Mouse (Mus musculus): ENCODE data around the gene 1700025G04Rik.
"Not testable (repeated sequence)": the region's sequence is repeated elsewhere in the genome, so short reads cannot be mapped to it uniquely, and the experiment has no call there.

Gene 1700025G04Rik

DNA sequence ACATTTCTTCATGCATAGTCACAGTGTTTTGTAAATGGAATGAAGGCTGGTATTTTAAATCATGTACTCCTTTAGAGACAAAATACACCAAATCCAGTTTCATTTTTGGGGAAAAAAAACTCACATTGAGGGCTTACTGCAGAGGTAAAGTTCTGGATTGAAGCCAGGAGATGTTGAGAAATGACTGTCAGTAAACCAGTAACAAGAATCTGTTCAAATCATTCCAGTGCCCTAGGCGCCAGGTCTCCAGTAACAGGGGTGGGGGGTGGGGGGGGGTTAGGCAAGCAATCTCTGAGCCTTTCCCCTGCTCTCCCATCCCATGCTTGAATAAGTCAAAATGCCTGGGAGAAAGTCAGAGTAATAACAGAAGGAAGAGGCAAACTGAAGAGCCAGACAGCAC is 234.4 kb downstream of the 1700025G04Rik start:
- DNase-seq (ENCODE audit: low read depth, low spot score), result no peak

DNA sequence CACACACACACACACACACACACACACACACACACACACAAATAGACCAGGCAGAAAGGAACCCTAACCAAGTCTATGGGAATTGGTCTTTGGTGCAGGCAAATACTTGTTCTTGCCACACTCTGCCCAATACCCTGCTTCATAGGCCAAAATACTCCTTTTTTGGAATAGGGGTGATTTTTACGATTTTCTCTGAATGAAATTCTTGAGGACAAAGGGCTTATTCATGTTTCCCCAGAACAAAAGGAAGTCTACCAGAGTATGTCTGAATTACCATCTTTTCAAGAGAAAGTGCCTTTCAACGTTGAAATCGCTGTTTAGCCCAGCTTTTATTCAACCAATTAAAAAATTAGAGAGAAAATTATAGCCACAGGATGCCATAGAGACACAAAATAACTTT is 237.9 kb downstream of the 1700025G04Rik start:
- no peak for DNase-seq (ENCODE audit: low read depth, low spot score)

DNA sequence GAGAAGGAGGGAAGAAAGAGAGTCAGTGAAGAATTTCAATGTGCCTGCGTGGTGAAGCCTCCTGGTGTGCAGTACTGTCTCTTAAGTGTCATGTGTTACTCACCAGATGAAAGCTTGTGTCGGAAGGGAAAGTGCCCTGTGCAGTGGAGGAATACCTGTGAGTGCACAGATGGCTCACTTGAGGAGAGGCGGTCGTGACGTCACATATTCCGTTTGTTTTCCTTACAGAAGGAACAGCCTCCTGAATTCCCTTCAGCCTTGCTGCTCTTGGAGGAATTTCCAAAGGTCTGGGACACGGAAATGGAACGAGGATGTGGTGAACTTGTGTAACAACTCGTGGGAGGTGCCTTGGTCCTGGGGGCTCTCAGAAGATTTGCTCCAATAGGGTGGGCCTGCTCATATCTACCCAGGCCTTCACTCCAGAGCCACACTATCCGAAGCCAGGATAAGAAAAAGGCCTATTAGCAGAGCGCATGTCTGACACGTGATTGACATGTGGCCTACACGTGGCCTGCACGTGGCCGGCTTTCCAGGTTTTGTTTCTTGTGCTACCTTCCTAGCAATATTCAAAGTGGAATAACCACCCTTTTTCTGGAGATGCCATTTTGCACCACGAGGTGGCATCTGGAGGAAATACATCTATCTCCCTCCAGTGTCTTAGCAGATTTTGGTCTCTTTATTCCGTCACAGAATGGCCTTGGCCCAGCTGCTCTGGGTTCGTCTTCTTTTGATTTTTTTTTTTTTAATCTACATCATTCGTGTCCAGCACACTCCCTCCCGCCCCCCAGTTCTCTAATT is 238.7 kb downstream of the 1700025G04Rik start:
- DNase-seq (ENCODE audit: low read depth, low spot score), result no peak

DNA sequence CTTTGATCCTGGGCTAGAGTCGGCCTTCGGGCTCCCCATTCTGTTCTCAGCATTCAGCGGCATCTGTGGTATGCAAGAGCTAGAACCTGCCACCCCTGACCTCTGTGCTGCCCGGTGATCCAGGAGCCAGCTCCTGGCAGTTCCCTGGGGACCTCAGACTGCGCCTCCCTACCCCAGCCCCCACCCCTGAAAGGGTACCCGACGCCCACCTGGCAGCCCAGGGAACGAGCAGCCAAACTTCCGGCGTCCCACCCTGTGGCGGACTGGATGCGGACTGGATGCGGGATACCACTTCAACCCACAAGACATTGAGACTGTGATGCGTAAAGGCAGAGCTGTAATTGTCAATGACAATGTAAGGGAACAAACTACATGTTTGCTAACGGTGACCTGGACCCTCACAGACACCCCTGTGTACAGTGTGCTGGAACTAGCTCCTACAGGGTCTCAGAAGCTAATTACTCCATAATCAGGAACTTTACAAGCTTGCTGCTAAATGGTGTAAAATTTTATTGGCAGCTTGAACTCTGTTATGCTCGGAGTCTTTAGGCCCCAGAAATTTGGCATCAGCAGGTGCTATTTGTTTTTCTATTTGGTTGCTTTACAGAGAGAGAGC is 239.8 kb downstream of the 1700025G04Rik start:
- DNase-seq (ENCODE audit: low read depth, low spot score), result no peak

DNA sequence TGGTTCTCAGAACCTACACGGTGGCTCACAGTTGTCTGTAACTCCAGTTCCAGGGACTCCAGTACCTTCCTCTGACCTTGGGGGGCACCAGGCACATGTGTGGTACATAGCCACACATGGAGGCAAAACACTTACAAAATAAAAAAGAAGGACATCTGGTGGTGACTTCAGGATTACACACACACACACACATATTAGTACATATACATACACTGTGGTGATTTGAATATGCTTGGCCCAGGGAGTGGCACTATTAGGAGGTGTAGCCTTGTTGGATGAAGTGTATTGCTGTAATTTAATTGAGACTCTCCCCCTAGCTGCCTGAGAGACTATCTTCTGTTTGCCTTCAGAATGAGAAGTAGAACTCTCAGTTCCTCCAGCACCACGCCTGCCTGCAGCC is 241.6 kb downstream of the 1700025G04Rik start:
- no peak for DNase-seq (ENCODE audit: low read depth, low spot score)

DNA sequence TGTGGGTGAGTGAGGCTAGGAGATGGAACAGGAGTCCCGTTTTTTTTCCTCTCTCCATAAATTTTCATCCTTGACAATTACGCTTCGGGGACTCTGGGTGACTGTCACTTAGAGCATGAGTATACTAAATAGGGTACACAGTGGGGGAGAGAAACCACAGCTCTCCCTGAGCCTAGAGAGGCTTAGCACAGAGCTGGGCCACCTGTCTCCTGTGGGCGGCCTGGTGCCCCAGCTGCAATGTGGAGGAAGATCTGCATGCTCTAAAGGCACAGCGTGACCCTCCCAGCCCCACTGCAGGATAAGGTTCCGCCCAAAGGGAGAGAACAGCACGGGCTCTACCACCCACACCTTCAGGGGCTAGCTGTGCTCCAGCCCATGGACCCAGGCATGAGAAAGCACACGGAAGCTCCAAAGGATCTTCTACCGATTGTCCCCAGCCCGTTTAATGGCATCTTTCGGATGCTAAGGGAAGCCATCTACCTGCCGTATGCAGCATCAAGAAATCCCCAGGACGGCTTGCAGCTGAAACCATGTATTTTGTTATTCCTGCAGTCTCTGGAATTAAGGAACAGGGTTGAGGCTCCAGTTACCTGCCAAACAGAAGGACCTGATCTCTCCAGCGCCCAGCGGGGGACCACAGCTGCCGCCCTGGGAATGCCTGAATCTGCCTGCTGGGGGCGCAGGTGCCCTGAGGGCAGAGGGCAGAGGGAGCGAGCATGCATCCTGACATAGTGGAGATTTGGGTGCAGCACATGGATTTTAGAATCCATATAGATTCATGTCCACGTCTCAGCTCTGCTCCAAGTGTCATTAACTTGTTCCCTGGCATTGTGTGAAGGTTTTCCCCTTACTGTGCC is 243.8 kb downstream of the 1700025G04Rik start:
- DNase-seq (ENCODE audit: low read depth, low spot score), result no peak

DNA sequence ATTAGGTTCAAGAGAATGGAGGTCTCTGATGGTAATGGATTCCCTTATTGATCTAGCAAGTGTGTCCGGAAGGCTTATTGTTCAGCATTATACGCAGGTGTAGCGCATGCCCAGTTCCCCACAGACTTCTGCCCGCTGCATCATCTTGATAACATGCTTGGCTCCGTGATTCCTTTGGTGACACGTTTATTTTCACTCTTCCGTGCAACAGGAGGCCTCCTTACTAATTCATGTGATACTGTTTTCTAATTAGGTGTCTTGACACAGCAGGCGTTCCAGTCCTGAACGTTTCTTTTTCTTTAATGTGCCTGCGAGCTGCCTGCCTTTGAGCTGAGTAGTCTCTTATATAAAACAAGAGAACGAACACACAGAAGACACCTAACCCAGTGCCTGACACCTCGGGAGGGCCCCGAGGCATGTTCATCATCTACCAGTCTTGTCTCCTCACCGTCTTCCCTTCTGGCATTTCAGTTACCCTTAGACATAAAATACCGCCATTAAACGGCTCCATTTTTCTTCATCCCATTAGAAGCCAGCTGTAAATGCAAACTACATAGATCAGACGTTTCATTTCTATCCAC is 244.6 kb downstream of the 1700025G04Rik start:
- no peak for DNase-seq (ENCODE audit: low read depth, low spot score)

DNA sequence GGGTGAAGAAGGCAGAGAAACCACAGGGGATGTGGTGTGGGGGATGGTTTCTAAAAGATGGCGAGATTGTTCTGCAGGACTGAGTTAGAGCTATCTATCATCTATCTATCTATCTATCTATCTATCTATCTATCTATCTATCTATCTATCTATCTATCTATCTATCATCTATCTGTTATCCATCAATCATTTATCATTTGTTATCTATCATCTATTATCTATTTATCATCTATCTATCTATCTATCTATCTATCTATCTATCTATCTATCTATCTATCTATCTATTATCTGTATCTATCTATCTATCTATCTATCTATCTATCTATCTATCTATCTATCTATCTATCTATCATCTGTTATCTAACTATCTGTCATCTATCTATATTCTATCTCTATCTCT is 249.6 kb downstream of the 1700025G04Rik start:
- not testable (repeated sequence) for DNase-seq (ENCODE audit: low read depth, low spot score)

DNA sequence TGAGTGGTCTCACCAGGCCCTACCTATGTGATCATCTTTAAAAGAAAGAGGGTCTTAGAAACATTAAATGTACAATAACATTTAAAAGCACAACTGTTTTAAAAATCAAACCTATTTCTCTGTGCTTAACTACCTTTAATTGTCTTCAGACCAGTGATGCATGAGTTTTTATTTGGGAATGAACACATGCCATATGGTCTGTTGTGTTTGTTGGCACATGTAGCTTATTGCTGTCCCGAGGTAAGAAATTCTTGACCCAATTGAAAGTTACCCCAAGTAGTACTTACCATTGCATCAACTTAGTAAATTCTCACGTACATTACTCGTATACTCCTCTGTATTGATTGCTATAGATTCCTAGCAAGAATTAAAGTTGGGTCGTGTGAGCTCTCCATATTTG is 254.7 kb downstream of the 1700025G04Rik start:
- DNase-seq (ENCODE audit: low read depth, low spot score), result no peak

DNA sequence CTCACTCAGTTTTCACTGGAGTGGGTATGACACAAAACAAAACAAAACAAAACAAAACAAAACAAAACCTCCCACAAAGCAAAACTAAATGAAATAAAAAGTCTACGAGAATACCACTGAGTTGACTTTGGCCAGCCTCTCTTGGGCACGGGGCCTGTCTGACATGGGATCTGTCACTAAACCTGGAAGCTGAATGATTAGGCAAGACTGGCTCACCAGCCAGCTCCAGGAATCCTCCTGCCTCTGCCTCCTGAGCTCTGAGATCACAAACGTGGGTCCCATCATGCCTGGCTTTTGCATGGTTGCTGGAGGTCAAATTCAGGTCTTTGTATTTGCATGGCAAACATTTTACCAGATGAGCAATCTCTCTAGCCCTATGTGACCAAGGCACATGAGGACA is 258.1 kb downstream of the 1700025G04Rik start:
- no peak for DNase-seq (ENCODE audit: low read depth, low spot score)

DNA sequence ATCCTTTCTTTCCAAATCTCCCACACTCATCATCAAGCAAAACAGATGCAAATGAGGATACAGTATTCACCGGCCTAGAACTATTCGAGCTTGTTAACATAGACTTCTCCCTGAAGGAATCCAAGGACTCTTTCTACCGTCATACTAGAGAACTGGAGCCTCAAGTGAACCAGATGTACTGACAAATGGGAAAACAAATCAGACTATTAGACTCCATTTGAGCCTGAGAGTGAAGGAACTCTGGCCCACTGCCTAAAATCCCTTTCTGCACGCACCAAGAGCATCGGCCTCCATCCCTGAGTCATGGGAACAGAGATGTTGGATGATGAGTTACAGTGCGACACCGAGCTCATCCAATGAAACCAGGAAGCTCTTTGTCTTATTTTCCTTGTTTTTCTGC is 264.9 kb downstream of the 1700025G04Rik start:
- peak; percentile 23 for DNase-seq (ENCODE audit: low read depth, low spot score)

DNA sequence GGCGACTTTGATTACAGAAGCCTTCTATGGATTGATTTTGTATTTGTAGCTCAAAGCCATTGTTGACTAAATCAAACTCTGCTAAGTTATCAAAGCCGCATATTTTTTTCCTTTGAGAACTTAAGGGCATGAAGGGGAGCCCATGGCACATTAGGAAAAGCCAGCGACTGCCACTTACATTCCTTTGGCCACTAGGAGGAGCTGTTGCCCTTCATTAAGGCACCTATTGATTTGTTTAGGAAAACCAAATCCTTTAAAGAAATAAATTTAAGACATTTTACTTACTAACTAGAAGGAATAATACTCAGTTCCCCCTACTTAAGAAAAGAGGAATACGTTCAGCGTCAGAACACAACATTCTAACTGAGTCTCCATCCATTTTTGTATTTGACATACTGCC is 269.5 kb downstream of the 1700025G04Rik start:
- peak; percentile 55 for DNase-seq (ENCODE audit: low read depth, low spot score)

DNA sequence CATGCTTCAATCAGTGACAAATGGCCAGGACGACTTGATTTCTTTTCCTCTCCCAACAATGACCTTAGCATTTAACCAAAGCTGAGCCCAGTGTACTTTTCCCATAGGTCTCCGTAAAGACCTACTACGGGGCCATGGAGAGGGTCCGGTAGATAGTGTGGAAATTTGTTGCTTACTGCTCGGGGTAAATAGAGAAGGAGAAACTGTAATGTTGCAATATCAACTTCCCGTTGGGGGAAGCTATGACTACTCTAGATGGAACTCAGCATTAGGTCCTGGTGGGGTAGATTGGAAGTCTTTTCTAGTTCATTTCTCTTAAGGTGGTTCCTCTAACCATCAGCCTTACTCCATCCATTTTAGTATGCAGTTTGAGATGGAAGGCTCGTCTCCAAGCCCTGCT is 270.7 kb downstream of the 1700025G04Rik start:
- DNase-seq (ENCODE audit: low read depth, low spot score), result no peak

DNA sequence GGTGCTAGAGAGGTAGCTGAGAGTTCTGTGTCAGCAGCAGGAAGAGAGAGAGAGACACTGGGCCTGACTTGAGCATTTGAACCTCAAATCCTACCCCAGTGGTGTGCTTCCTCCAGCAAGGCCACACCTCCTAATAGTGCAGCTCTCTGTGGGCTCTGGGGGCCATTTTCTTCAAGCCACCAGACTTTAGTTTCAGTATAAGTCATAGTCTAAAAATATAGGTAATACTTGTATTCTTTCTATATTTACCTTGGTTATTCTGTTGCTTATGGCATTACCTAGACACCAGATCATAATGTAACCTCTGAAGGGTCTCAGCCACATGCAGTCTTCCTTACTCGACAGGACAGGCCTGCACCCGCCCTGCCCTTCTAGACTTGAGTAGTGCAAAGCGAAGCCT is 273.9 kb downstream of the 1700025G04Rik start:
- no peak for DNase-seq (ENCODE audit: low read depth, low spot score)

DNA sequence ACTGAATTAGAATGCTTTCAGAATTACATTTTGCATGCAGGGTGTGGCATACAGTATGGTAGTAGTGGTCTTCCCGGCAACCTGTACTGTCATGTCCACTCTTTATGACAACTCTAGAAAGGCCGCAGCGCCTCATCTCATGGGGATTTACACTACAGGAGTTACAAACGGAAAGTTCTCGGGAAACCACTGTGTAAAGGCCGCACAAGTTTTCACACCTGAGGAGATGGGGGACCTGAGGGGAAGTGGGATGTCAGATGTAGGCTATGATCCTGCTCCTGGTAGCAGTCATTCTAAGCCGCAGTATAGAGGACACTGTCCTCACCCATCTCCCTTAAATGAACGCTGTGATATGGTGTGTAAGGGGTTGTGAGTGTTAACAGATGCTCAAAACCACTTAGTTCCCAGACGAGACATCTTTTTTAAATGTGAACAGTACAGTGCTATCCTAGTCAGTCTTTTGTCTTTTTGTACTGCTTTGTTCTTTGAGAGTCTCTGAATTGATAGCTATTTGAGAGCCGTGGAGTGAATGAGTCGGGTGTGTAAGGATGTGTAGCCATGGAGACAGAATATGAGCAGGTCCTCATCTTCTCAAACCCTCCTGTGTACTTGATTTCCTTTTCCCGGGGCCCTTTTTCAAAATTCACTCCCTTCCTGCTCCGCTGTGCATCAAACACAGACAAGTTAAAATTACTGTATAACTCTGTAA is 277.8 kb downstream of the 1700025G04Rik start:
- DNase-seq (ENCODE audit: low read depth, low spot score), result no peak

DNA sequence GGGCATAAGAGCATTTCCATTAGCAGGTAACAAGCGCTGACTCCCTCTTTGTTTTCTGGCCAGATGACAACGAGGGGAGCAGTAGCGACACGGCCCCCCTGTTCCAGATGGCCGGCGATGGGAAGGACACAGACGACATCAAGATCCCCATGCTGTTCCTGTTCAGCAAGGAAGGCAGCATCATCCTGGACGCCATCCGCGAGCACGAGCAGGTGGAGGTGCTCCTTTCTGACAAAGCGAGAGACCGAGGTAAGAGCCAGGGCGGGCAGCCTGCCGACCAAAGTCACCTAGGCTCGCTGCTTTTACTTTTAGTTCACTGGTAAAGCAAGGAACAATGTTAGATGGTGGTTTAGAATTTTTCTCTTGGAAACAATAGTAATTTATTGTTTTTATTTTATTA is 278.5 kb downstream of the 1700025G04Rik start:
- no peak for DNase-seq (ENCODE audit: low read depth, low spot score)

DNA sequence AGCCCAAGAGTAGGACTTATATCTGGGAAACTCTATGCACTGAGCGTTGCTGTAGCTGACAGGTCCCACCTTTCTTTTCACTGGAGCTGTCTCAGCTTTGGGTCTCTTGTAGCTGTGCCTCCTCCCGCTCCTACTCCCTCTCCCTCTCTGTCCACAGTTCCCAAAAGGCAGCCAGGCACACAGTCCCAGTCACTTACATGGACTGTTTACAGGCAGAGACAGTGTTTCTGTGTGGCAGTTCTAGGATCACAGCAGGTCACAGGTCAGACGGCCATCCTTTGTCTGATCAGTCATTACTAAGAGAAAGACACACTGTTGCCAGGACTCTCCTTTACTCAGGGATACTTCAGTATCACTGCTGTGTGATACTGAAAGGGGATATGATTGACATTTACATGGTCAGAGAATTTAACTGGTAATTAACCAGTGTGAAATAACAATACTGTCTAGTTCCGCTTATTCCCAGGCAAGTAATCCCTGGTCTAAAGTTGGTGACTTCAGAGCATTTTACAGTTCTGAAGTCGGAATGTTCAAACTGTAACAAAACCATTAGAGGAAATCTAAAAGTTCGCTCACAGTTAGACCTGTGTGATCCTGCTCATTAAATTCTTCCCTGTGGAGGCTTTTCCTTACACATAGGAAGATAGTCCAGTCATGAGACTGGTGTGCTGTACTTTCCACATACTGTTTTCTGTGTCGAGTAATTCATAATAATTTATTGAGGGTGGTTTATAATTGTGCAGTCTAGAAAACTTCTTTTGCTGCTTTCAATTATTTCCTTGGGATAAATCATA is 279.1 kb downstream of the 1700025G04Rik start:
- no peak for DNase-seq (ENCODE audit: low read depth, low spot score)

DNA sequence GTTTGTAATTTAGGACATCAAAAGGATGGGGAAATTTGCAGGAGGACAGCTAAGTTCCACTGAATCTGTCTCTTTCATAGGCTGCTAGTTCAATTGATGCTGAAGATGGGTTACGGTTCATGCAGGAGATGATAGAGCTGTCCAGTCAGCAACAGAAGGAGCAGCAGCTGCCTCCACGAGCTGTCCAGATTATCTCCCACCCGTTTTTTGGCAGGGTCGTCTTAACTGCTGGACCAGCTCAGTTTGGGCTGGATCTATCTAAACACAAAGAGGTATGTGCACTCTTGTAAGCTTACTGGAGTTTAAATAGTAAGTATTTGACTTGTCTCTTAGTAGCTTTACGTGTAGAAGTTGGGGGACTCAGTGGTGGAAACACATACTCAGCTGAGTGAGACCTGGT is 282.6 kb downstream of the 1700025G04Rik start:
- no peak for DNase-seq (ENCODE audit: low read depth, low spot score)

DNA sequence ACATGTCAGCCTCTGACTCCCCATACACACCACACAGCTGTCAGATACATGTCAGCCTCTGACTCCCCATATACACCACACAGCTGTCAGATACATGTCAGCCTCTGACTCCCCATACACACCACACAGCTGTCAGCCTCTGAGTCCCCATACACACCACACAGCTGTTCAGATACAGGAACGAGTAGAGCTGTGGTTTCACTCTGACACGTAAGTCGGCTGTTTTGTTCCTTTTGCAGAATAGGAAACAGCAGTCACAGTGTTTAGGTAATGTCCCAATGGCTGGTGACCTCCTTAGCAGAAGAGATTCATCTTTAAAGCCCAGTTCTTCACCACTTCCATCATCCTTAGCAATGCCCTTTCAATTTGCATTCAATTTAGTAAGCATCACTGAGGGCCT is 287.1 kb downstream of the 1700025G04Rik start:
- not testable (repeated sequence) for DNase-seq (ENCODE audit: low read depth, low spot score)

Measured in skeletal muscle tissue, adult 2 months (tissue).